Mouse (Mus musculus) lung, postnatal 0 days (tissue): ENCODE data around the gene Vmn1r205.
"Not testable (repeated sequence)": the region's sequence is repeated elsewhere in the genome, so short reads cannot be mapped to it uniquely, and the experiment has no call there.

Source experiments
- CTCF ChIP-seq: IDR thresholded peaks from 2 replicates; pipeline ENCODE4 v1.5.1; 2016; ENCODE audit warnings: antibody characterized with exemption, mild to moderate bottlenecking
- EP300 ChIP-seq: IDR thresholded peaks from 2 replicates; pipeline ENCODE4 v1.6.1; 2016; ENCODE audit warnings: antibody characterized with exemption, mild to moderate bottlenecking, control low read depth

DNA sequence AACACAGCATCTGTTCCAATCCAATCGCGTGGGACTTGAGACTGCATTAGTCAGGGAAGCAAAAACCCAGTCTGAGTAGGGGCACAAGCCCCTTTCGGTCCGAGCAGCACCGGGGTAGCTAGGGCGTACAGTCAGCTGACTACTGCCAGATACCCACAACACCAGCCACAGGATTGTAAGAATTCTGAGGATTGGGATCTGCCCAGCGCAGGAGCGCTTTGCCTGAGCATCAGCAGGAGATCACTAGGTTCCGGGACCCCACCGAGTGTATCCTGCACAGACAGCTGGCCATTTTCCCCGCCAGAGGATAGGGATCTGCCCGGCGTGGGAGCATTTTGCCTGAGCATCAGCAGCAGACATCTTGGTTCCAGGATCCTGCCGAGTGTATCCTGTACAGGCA lies 9.5 kb downstream of the Vmn1r205 start:
- not testable (repeated sequence) for TF ChIP-seq CTCF, EP300
